Mouse (Mus musculus) small intestine, adult 2 months (tissue): ENCODE measurements around the gene Krt25. TPM values are rescaled to one million over a fixed set of nuclear protein-coding genes. Genes with fewer than 3 reads are reported as not detected.

Experiments
- H3K27ac ChIP-seq: fragments of 200-500 bp; 2 replicates; pipeline ENCODE4 v1.5.1; 2012; ENCODE audit warnings: low read depth, low read length, control low read depth, inconsistent platforms; ENCODE audit not compliant: insufficient read depth
- H3K27me3 ChIP-seq: fragments of 200-500 bp; 2 replicates; pipeline ENCODE4 v1.6.1; 2012; ENCODE audit warnings: mild to moderate bottlenecking, moderate library complexity, low read length, inconsistent platforms; ENCODE audit not compliant: control insufficient read depth, insufficient read depth
- H3K36me3 ChIP-seq: fragments of 200-500 bp; 2 replicates; pipeline ENCODE4 v1.6.1; 2012; ENCODE audit warnings: mild to moderate bottlenecking, low read length, control low read depth, inconsistent platforms; ENCODE audit not compliant: control insufficient read depth, insufficient read depth
- H3K4me1 ChIP-seq: fragments of 200-500 bp; 2 replicates; pipeline ENCODE4 v1.6.1; 2012; ENCODE audit warnings: low read length, inconsistent platforms, mixed read lengths; ENCODE audit not compliant: control insufficient read depth, insufficient read depth, insufficient read length
- H3K4me3 ChIP-seq: fragments of 200-500 bp; 2 replicates; pipeline ENCODE4 v1.5.1; 2012; ENCODE audit warnings: low read depth, mild to moderate bottlenecking, control low read depth, inconsistent platforms, low read length, moderate library complexity
- CTCF ChIP-seq: fragments of 200-500 bp; IDR thresholded peaks from 2 replicates; pipeline ENCODE4 v1.5.1; 2012; ENCODE audit warnings: low read depth, mild to moderate bottlenecking, control low read depth, inconsistent platforms, low read length, moderate library complexity, mixed read lengths; ENCODE audit not compliant: insufficient replicate concordance, insufficient read length; ENCODE audit errors: extremely low read depth
- POLR2A ChIP-seq: fragments of 200-500 bp; IDR thresholded peaks from 2 replicates; pipeline ENCODE4 v1.6.1; 2012; ENCODE audit warnings: low read depth, mild to moderate bottlenecking, control low read depth, inconsistent platforms, low read length, moderate library complexity
- WGBS: fragments of 180-500 bp; shearing (Covaris S2); methylation state at CpG from one replicate; pipeline ENCODE4 v1.1.7; 2018; 5-methylcytosine and 5-hydroxymethylcytosine counted together
- polyA plus RNA-seq: library from polyadenylated mRNA; depleted of rRNA; stranded (reverse); fragments of >200 nt; gene quantifications from 2 replicates; pipeline ENCODE4 v1.2.3, GENCODE M21; 2012

Gene Krt25
- polyA plus RNA-seq, 1 experiment = not detected

GRCm38 (mm10) chr11:99339299-99339847 is 16.6 kb upstream of the Krt25 start:
- WGBS = 70% methylated on average over 11 of the region's 11 CpGs
- no peak for TF ChIP-seq POLR2A
- TF ChIP-seq CTCF = no peak

GRCm38 (mm10) chr11:99337866-99338265 is 15.1 kb upstream of the Krt25 start, which contains the start of gene Krt26:
TSS of gene Krt26 (minus strand) at chr11:99337966.
- Histone ChIP-seq H3K36me3 (no peaks in the 10 kb centered on the region), H3K4me3 (no peak within 1 kb of the TSS), H3K27me3 (no peaks in the 10 kb centered on the region), H3K4me1 (no peaks in the 10 kb centered on the region), H3K27ac (no peak within 1 kb of the TSS)
- no peak for TF ChIP-seq POLR2A
- no peak for TF ChIP-seq CTCF
- 93% methylated on average over 11 of the region's 11 CpGs for WGBS

More at GRCm38 (mm10) chr11:99339299-99339847, 16.6 kb upstream of the Krt25 start:
- Histone ChIP-seq H3K4me1 (no peaks in the 10 kb centered on the region), H3K27ac (no peak overlapping the region), H3K27me3 (no peaks in the 10 kb centered on the region), H3K36me3 (no peaks in the 10 kb centered on the region), H3K4me3 (no peak overlapping the region)

GRCm38 (mm10) chr11:99333426-99333825 is 10.7 kb upstream of the Krt25 start:
- Histone ChIP-seq H3K4me3 (no peak overlapping the region), H3K4me1 (no peaks in the 10 kb centered on the region), H3K27ac (no peak overlapping the region), H3K27me3 (0 out of 2 replicates have a peak, but pooled peaks cover 3% of the 10 kb centered on the region), H3K36me3 (no peaks in the 10 kb centered on the region)
- TF ChIP-seq POLR2A (no peak), CTCF (no peak)
- 65% methylated on average over 13 of the region's 13 CpGs for WGBS

- TF ChIP-seq CTCF (no peak), POLR2A (no peak)
- Histone ChIP-seq H3K27me3 (0 out of 2 replicates have a peak, but pooled peaks cover 3% of the 10 kb centered on the region), H3K27ac (no peak overlapping the region), H3K4me1 (no peaks in the 10 kb centered on the region), H3K4me3 (no peak overlapping the region), H3K36me3 (no peaks in the 10 kb centered on the region)
- 44% methylated on average over 2 of the region's 2 CpGs for WGBS
Measured at GRCm38 (mm10) chr11:99329655-99330054, 6.9 kb upstream of the Krt25 start.

- peaks cover 2% of the 10 kb centered on the region for H3K27me3 ChIP-seq
- no peaks in the 10 kb centered on the region for H3K4me1 ChIP-seq
- TF ChIP-seq POLR2A = no peak
- TF ChIP-seq CTCF = no peak
- no peak overlapping the region for H3K4me3 ChIP-seq
- 84% methylated on average over 14 of the region's 14 CpGs for WGBS
- H3K27ac ChIP-seq = no peak overlapping the region
- H3K36me3 ChIP-seq = no peaks in the 10 kb centered on the region
Measured at GRCm38 (mm10) chr11:99321094-99321493, 1.7 kb downstream of the Krt25 start.

- no peak for TF ChIP-seq POLR2A
- TF ChIP-seq CTCF = no peak
- Histone ChIP-seq H3K4me3 (no peak overlapping the region), H3K27ac (no peak overlapping the region), H3K36me3 (no peaks in the 10 kb centered on the region), H3K27me3 (peaks cover 2% of the 10 kb centered on the region), H3K4me1 (no peaks in the 10 kb centered on the region)
- WGBS = 21% methylated on average over 9 of the region's 9 CpGs
Measured at GRCm38 (mm10) chr11:99319127-99319526, 3.6 kb downstream of the Krt25 start.

GRCm38 (mm10) chr11:99316543-99316942 is 6.2 kb downstream of the Krt25 start:
- no peak for TF ChIP-seq POLR2A
- TF ChIP-seq CTCF = no peak
- Histone ChIP-seq H3K27ac (no peak overlapping the region), H3K36me3 (no peaks in the 10 kb centered on the region), H3K27me3 (peaks cover 2% of the 10 kb centered on the region), H3K4me3 (no peak overlapping the region), H3K4me1 (no peaks in the 10 kb centered on the region)
- WGBS = 67% methylated on average over 8 of the region's 8 CpGs

- no peak for TF ChIP-seq POLR2A
- Histone ChIP-seq H3K36me3 (no peaks in the 10 kb centered on the region), H3K4me1 (no peaks in the 10 kb centered on the region), H3K27ac (no peak overlapping the region), H3K27me3 (no peaks in the 10 kb centered on the region; the same call in 1 of the 2 replicates), H3K4me3 (no peak overlapping the region)
- WGBS = 86% methylated on average over 2 of the region's 2 CpGs
Measured at GRCm38 (mm10) chr11:99314594-99314993, 8.2 kb downstream of the Krt25 start.
